Mouse (Mus musculus) kidney, embryonic 16.5 days (tissue): ENCODE measurements around the gene Tspan8. TPM values are rescaled to one million over a fixed set of nuclear protein-coding genes. Genes with fewer than 3 reads are reported as not detected.

Source experiments
- ATAC-seq: fragments of 200-750 bp; cut with Nextera tagmentation; 2 replicates; pipeline ENCODE4 v1.8.0; 2017; ENCODE audit warnings: moderate TSS enrichment; ENCODE audit not compliant: low FRiP score, low TSS enrichment
- H3K27ac ChIP-seq: fragments of 300-500 bp; sonication (generic); 2 replicates; pipeline ENCODE4 v1.5.1; 2014; ENCODE audit warnings: low read length
- H3K27me3 ChIP-seq: fragments of 300-500 bp; sonication (generic); 2 replicates; pipeline ENCODE4 v1.6.1; 2014; ENCODE audit warnings: low read length, control low read depth, mixed read lengths; ENCODE audit not compliant: insufficient read depth
- H3K36me3 ChIP-seq: fragments of 300-500 bp; sonication (generic); 2 replicates; pipeline ENCODE4 v1.6.1; 2014; ENCODE audit warnings: low read length, control low read depth, mixed read lengths; ENCODE audit not compliant: insufficient read depth
- H3K4me1 ChIP-seq: fragments of 300-500 bp; sonication (generic); 2 replicates; pipeline ENCODE4 v1.6.1; 2014; ENCODE audit warnings: low read length, control low read depth, mixed read lengths; ENCODE audit not compliant: insufficient read depth
- H3K4me2 ChIP-seq: fragments of 300-500 bp; sonication (generic); replicated peaks from 2 replicates; pipeline ENCODE4 v1.6.1; 2014; ENCODE audit warnings: low read depth, low read length
- H3K4me3 ChIP-seq: fragments of 300-500 bp; sonication (generic); 2 replicates; pipeline ENCODE4 v1.5.1; 2014; ENCODE audit warnings: mild to moderate bottlenecking, low read length
- H3K9ac ChIP-seq: fragments of 300-500 bp; sonication (generic); replicated peaks from 2 replicates; pipeline ENCODE4 v1.6.1; 2014; ENCODE audit warnings: low read length
- H3K9me3 ChIP-seq: fragments of 300-500 bp; sonication (generic); 2 replicates; pipeline ENCODE4 v1.6.1; 2016; ENCODE audit warnings: low read length, control low read depth
- WGBS: fragments of 180-500 bp; shearing (Covaris S2); extraction: QIAGEN DNeasy Blood & Tissue Kit; methylation state at CpG from one replicate; pipeline ENCODE4 v1.1.7; 2014; 5-methylcytosine and 5-hydroxymethylcytosine counted together
- polyA plus RNA-seq: library from polyadenylated mRNA; unstranded; fragments of >200 nt; fragmentation: Nextera tagmentation; extraction: Ambion mirVana; gene quantifications from 2 replicates; pipeline ENCODE4 v1.2.1, GENCODE M21; 2015

Gene Tspan8
- polyA plus RNA-seq, 1 experiment from 2014 or later = 45.7 TPM

DNA sequence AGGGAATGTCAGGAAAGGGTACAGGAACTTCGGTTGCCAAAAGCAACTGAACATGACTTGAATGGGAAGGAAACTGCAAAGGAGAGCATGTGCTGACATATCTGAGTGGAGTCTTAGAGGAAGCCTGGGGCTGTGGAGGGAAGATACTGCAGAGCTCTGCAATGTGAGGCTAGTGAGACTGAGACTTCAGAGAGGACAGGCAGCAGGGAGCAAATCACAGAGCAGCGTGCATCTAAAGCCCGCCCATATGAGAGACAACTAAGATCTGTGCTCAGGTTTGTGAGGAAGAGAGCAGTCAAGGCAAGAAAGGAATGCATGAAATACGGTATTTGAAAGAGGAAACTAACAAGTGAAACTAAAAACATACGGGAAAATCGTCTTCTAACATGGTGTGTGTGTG, 76.3 kb downstream of the Tspan8 start:
- Histone ChIP-seq H3K4me3 (no peak overlapping the region), H3K36me3 (no peaks in the 10 kb centered on the region), H3K9ac (no peak overlapping the region), H3K27ac (no peak overlapping the region), H3K27me3 (no peaks in the 10 kb centered on the region), H3K4me2 (no peak overlapping the region), H3K4me1 (no peaks in the 10 kb centered on the region), H3K9me3 (no peaks in the 10 kb centered on the region)
- no peak for ATAC-seq
- 71% methylated on average over 6 of the region's 6 CpGs for WGBS

DNA sequence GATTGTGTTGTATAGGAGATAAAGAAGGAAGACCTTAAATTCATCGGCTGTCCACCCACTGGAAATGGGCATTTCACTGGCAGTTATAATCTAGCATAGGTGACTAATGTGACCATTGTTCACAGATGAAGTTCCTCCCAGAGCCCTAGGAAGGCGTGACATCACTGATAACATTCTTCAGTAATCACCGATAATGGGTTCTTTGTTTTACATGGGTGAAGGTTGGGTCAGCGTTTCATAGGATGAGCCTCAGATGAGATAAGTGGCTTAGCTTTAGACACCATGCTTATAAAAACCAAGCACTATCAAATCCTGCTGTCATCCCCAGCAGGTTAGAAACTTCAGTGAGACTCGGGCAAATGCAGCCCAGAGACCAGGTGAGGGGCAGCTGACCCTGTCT, 77.4 kb downstream of the Tspan8 start:
- 79% methylated on average over 5 of the region's 5 CpGs for WGBS
- H3K4me2 ChIP-seq = no peak overlapping the region
- no peaks in the 10 kb centered on the region for H3K36me3 ChIP-seq
- H3K9ac ChIP-seq = no peak overlapping the region
- no peaks in the 10 kb centered on the region for H3K27me3 ChIP-seq
- H3K4me1 ChIP-seq = no peaks in the 10 kb centered on the region
- no peak overlapping the region for H3K27ac ChIP-seq
- H3K9me3 ChIP-seq = no peaks in the 10 kb centered on the region
- no peak overlapping the region for H3K4me3 ChIP-seq
- ATAC-seq = no peak

DNA sequence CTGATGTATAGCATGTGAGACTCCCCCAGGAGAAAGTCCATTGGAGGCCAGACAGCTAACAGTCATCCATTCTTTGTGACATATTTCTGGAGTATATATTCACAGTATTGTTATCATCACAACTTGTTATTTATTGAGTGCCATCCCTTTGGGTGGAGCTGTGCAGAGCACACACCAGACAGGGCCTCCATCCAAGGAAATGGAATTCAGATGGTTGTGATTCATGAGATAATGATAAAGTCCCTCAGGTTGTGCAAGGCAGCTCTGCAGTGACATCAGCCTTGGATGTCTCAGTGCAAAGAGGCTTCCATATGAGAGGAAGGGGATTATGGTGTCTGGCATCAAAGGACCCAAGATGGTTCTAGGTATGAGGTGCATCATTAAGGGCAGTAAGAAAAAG, 80.1 kb downstream of the Tspan8 start:
- no peak overlapping the region for H3K27ac ChIP-seq
- no peaks in the 10 kb centered on the region for H3K27me3 ChIP-seq
- no peak for ATAC-seq
- H3K9ac ChIP-seq = no peak overlapping the region
- H3K4me2 ChIP-seq = no peak overlapping the region
- 0 out of 2 replicates have a peak, but pooled peaks cover 3% of the 10 kb centered on the region for H3K4me1 ChIP-seq
- no peaks in the 10 kb centered on the region for H3K9me3 ChIP-seq
- H3K36me3 ChIP-seq = no peaks in the 10 kb centered on the region
- H3K4me3 ChIP-seq = no peak overlapping the region

GRCm38 (mm10) chr10:115897235-115897634, 80.6 kb downstream of the Tspan8 start:
- 0 out of 2 replicates have a peak, but pooled peaks cover 3% of the 10 kb centered on the region for H3K4me1 ChIP-seq
- no peaks in the 10 kb centered on the region for H3K27me3 ChIP-seq
- no peak for ATAC-seq
- no peaks in the 10 kb centered on the region for H3K9me3 ChIP-seq
- no peaks in the 10 kb centered on the region for H3K36me3 ChIP-seq
- H3K4me2 ChIP-seq = no peak overlapping the region
- no peak overlapping the region for H3K4me3 ChIP-seq
- no peak overlapping the region for H3K27ac ChIP-seq
- 75% methylated on average over 7 of the region's 7 CpGs for WGBS
- no peak overlapping the region for H3K9ac ChIP-seq

Other genes starting within 250 kb of the Tspan8 start
- not detected in 2 replicates for gene A930009A15Rik, start 246.8 kb upstream of the Tspan8 start, polyA plus RNA-seq
- 7.3 and 7.8 TPM in 2 replicates for gene Lgr5, start 229.1 kb upstream of the Tspan8 start, polyA plus RNA-seq
- 0.52 and 0.99 TPM in 2 replicates for gene Ptprr, start 201.4 kb downstream of the Tspan8 start, polyA plus RNA-seq